Mouse (Mus musculus) embryonic fibroblast, embryonic 13.5 days (primary cell): Measurements from ENCODE around the gene Parp12. TPM values are rescaled to one million over a fixed set of nuclear protein-coding genes. Genes with fewer than 3 reads are reported as not detected.

Experiments used
- H3K27ac ChIP-seq: 2 replicates; pipeline ENCODE4 v1.5.1; 2012; ENCODE audit warnings: low read length, control low read depth, inconsistent platforms; ENCODE audit not compliant: insufficient read depth
- H3K4me1 ChIP-seq: 2 replicates; pipeline ENCODE4 v1.6.1; 2011; ENCODE audit warnings: low read length; ENCODE audit not compliant: control insufficient read depth, insufficient read depth
- H3K4me3 ChIP-seq: 2 replicates; pipeline ENCODE4 v1.5.1; 2011; ENCODE audit warnings: mild to moderate bottlenecking, control low read depth, low read length; ENCODE audit not compliant: insufficient read depth
- CTCF ChIP-seq: IDR thresholded peaks from 2 replicates; pipeline ENCODE4 v1.5.1; 2011; ENCODE audit warnings: mild to moderate bottlenecking, control low read depth, low read length, moderate library complexity, borderline replicate concordance; ENCODE audit not compliant: insufficient read depth
- POLR2A ChIP-seq: IDR thresholded peaks from 2 replicates; pipeline ENCODE4 v1.6.1; 2011; ENCODE audit warnings: low read depth, mild to moderate bottlenecking, control low read depth, low read length, moderate library complexity
- polyA plus RNA-seq: library from polyadenylated mRNA; stranded (reverse); fragments of >200 nt; gene quantifications from 2 replicates; pipeline ENCODE4 v1.2.4, GENCODE M21; 2011; ENCODE audit warnings: low read depth; ENCODE audit not compliant: missing spikeins, insufficient read length

Gene Parp12
- polyA plus RNA-seq, 1 experiment: 30.6 TPM

DNA sequence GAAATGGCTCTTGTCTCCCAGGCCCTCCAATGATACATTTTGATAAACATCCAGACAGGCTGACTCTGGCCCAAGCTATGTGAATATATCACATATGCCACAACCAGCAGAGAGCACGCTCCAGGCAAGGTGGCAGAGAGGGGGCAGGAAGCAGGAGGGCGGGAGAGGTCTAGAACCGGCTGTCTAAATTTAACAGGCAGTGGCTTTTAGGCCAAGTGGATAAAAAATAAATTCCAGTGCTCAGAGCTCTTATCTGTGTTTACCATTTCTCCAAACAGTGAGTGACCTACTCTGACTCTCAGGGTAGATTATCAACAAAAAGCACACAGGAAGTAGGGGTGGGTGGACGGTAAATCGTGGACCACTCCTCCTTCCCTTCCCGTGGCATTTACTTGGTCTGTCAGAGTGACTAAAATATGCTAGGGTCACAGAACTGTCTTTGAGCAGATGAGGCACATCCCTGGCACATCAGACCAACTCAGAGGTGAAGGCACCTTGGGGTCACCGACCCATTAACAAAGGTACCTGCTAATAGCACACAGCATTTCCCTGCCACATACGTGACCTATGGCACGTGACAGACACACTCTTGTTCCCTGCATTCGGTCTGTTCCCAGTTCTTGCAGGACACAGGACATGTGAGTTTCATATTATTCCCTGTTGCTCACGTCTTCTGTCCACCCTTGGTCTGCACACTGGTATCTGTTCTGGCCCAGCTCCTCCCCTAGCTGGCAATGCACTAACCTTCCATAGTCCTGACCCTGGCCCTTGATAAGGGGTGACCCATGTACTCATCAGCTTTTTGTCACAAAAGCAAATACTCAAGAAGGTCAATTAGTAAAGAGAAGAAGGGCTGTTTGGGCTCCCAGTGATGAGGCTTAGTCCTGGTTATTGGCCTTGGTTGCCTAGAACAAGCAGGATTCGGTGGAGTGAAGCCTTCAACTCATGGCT, 58.3 kb downstream of the Parp12 start:
- Histone ChIP-seq H3K4me1 (no peaks in the 10 kb centered on the region), H3K4me3 (no peak overlapping the region)
- TF ChIP-seq CTCF (no peak), POLR2A (no peak)

DNA sequence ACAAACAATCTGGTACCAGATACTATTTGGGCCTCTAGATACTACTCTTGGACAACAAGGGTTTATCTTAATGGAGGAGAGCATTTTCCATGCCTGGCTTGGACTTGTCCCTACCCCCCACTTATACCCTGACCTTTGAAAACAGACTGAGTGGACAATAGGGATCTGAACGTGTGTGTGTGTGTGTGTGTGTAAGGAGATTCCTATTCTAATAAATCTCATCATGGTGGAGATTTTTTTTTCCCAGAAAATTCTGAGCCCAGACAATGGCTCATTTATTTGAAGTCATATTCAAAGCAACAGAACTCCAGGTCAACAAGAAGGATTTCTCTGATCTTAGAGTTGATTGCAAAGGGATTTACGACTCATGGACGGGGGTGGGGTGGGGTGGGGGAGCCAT, 59.2 kb downstream of the Parp12 start:
- TF ChIP-seq POLR2A (no peak), CTCF (no peak)
- H3K4me1 ChIP-seq: no peaks in the 10 kb centered on the region
- H3K4me3 ChIP-seq: no peak overlapping the region

More for the DNA sequence above, 58.3 kb downstream of the Parp12 start:
- no peak overlapping the region for H3K27ac ChIP-seq

GRCm38 (mm10) chr6:39058389-39058788, 59.8 kb downstream of the Parp12 start:
- H3K4me3 ChIP-seq: no peak overlapping the region
- H3K27ac ChIP-seq: no peak overlapping the region
- no peaks in the 10 kb centered on the region for H3K4me1 ChIP-seq
- no peak for TF ChIP-seq POLR2A
- no peak for TF ChIP-seq CTCF

More for the DNA sequence above, 59.2 kb downstream of the Parp12 start:
- H3K27ac ChIP-seq: no peak overlapping the region

- H3K27ac ChIP-seq: no peak overlapping the region
- no peak overlapping the region for H3K4me3 ChIP-seq
- H3K4me1 ChIP-seq: no peaks in the 10 kb centered on the region
- TF ChIP-seq CTCF: no peak
- no peak for TF ChIP-seq POLR2A
Measured at GRCm38 (mm10) chr6:39057161-39057560, 61.0 kb downstream of the Parp12 start.

- no peaks in the 10 kb centered on the region for H3K4me1 ChIP-seq
- no peak overlapping the region for H3K27ac ChIP-seq
- H3K4me3 ChIP-seq: no peak overlapping the region
- no peak for TF ChIP-seq CTCF
- no peak for TF ChIP-seq POLR2A
Measured at GRCm38 (mm10) chr6:39055831-39056261, 62.3 kb downstream of the Parp12 start.

- Histone ChIP-seq H3K27ac (no peak overlapping the region), H3K4me1 (no peaks in the 10 kb centered on the region), H3K4me3 (no peak overlapping the region)
- TF ChIP-seq CTCF (no peak), POLR2A (no peak)
Measured at GRCm38 (mm10) chr6:39054878-39055508, 63.2 kb downstream of the Parp12 start.

- no peak for TF ChIP-seq POLR2A
- Histone ChIP-seq H3K27ac (no peak overlapping the region), H3K4me1 (no peaks in the 10 kb centered on the region), H3K4me3 (no peak overlapping the region)
Measured at GRCm38 (mm10) chr6:39054206-39054864, 63.8 kb downstream of the Parp12 start.

- Histone ChIP-seq H3K4me3 (no peak overlapping the region), H3K27ac (no peak overlapping the region), H3K4me1 (no peaks in the 10 kb centered on the region)
- no peak for TF ChIP-seq CTCF
- no peak for TF ChIP-seq POLR2A
Measured at GRCm38 (mm10) chr6:39052636-39053035, 65.5 kb downstream of the Parp12 start.

DNA sequence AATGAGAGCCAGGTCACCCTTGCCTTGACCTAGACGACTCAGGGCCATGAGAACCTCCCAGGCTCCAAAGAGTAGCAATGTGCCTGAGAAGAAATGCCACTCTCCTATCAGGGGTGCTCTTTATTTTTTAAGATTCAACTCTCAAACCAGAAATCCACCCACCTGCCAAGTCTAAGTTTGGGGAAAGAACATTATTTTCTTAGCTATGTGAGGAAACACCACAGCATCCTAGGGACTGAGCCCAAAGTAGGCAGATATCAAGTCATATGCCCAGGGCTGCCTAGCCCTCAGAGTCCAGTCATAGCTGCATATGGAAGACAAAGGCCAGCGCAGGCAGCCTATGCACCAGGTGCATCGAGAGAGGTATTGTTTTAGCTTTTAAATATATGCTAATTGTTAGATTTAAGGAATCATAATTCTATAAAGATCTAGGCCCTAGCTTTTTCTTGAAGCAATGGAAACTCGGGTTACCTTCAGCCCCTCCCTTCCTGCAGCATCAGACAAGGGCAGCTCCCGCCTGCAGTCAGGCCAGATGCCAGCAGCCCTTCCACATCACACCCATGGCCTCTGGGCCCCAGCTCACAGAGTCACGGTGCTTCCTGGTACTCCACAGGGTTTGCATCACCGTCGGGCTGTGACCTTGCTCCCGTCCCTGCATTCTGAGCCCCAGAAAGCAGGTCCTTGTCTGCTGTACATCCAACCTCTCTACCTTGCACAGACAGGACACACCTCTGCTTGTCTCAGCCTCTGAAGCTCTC, 66.2 kb downstream of the Parp12 start:
- no peak overlapping the region for H3K4me3 ChIP-seq
- no peaks in the 10 kb centered on the region for H3K4me1 ChIP-seq
- TF ChIP-seq CTCF (no peak), POLR2A (no peak)
- no peak overlapping the region for H3K27ac ChIP-seq

DNA sequence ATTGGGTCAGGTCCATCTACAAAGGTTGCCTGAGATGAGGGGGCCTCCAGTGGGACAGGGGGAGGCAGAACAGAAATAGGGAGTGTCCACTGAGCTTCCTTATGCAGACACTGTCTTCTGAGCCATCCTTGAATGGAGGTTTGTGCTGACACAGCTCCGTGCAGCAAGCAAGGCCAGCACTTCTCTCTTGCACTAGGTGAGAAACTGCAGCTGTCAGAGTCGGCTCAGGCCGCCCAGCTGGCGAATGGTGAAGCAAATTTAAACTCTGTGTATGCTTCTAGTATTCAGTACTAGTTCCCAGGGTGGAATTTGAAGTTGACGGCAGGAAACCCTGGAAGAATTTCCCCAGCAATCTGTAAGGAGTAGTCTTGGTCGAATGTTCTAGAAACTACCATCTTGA, 67.3 kb downstream of the Parp12 start:
- TF ChIP-seq POLR2A (no peak), CTCF (no peak)
- no peaks in the 10 kb centered on the region for H3K4me1 ChIP-seq
- no peak overlapping the region for H3K27ac ChIP-seq
- H3K4me3 ChIP-seq: no peak overlapping the region
